Mouse (Mus musculus): ENCODE measurements around the gene Adcy9. TPM values are rescaled to one million over a fixed set of nuclear protein-coding genes. Genes with fewer than 3 reads are reported as not detected.

Gene Adcy9
- polyA plus RNA-seq, 1 experiment from 2014 or later = 0.57 TPM

GRCm38 (mm10) chr16:4414881-4415585 lies 5.3 kb downstream of the Adcy9 start:
- H3K4me1 ChIP-seq = peaks cover 16% of the 10 kb centered on the region
- H3K9me3 ChIP-seq = no peaks in the 10 kb centered on the region
- H3K27ac ChIP-seq (replicated peaks) = no peak overlapping the region
- WGBS = 81% methylated on average over 8 of the region's 8 CpGs
- DNase-seq (ENCODE audit: low spot score) = no peak
- no peaks in the 10 kb centered on the region for H3K36me3 ChIP-seq (replicated peaks)
- H3K4me3 ChIP-seq = no peak overlapping the region
- H3K27me3 ChIP-seq (replicated peaks; ENCODE audit: low read depth, poor library complexity, severe bottlenecking) = peaks cover 69% of the 10 kb centered on the region

DNA sequence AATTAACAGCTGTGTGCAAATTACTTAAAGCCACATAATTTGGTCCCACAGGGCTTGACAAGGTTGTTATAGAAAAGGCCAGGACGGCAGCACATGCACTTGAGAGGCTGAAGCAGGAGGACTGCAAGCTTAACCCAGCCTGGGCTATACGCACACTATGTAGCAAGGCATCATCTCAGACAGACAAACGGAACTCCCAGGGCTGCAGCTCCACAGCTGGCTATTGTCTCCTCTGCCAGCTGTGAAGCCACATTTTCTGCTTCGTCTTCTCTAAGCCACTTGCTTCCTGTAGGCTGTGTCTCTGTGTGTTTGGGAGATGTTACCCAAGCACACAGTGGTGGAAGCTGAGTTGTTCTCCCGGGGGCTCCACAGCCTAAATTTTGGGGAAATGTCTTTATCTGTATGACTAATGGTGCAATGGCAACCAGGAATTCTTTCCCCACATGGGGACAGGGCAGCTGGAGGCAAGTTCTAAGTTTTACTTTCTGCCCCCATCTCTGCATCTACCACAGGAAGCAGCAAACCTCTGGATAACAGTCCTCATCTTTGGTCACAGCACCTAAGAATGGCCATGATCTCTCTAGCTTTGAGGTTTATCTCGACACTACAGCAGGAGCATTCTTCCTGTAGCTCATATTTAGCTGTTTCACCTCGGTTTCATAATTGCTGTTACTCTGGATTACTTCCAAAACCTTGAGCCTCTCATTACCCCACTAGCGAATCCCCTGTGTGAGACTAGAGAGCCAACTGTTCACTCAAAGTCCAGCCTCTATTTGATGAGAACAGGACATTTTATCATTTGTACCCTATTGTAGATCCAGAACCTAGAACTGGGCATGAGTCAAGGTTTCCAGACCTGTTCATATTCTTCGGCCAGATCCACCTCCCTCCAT lies 6.1 kb downstream of the Adcy9 start:
- Histone ChIP-seq H3K36me3 (replicated peaks) (no peaks in the 10 kb centered on the region), H3K27me3 (replicated peaks; ENCODE audit: low read depth, poor library complexity, severe bottlenecking) (peaks cover 62% of the 10 kb centered on the region), H3K4me3 (no peak overlapping the region), H3K27ac (replicated peaks) (no peak overlapping the region), H3K4me1 (peaks cover 8% of the 10 kb centered on the region), H3K9me3 (no peaks in the 10 kb centered on the region)
- 72% methylated on average over 9 of the region's 9 CpGs for WGBS
- no peak for DNase-seq (ENCODE audit: low spot score)

GRCm38 (mm10) chr16:4413301-4413700 lies 7.0 kb downstream of the Adcy9 start:
- Histone ChIP-seq H3K4me3 (no peak overlapping the region), H3K36me3 (replicated peaks) (no peaks in the 10 kb centered on the region), H3K27me3 (replicated peaks; ENCODE audit: low read depth, poor library complexity, severe bottlenecking) (peaks cover 52% of the 10 kb centered on the region), H3K9me3 (no peaks in the 10 kb centered on the region), H3K4me1 (no peaks in the 10 kb centered on the region), H3K27ac (replicated peaks) (no peak overlapping the region)
- WGBS = 58% methylated on average over 14 of the region's 14 CpGs
- no peak for DNase-seq (ENCODE audit: low spot score)

GRCm38 (mm10) chr16:4412298-4412697 lies 8.0 kb downstream of the Adcy9 start:
- Histone ChIP-seq H3K27ac (replicated peaks) (no peak overlapping the region), H3K9me3 (no peaks in the 10 kb centered on the region), H3K27me3 (replicated peaks; ENCODE audit: low read depth, poor library complexity, severe bottlenecking) (peaks cover 42% of the 10 kb centered on the region), H3K4me1 (no peaks in the 10 kb centered on the region), H3K4me3 (no peak overlapping the region), H3K36me3 (replicated peaks) (no peaks in the 10 kb centered on the region)
- 91% methylated on average over 4 of the region's 4 CpGs for WGBS
- DNase-seq (ENCODE audit: low spot score) = no peak

DNA sequence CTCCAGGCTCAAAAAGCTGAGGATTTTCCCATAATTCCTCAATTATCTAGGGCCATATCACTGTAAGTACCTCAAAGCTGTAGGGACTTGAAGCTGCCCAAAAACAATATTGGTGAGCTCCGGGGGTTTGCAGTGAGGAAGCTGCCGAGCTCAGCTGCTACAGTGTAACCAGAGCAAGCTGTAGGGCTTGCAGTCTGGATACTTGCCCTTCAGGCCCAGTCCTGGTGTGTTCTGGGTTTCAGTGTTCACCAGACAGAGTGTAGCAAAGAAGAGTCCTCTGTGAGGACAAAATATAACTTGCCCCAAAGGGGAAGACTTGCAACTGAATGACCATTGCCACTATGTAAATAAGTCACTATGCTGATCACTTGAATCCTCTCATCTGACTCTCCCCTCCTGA lies 9.0 kb downstream of the Adcy9 start:
- no peak for DNase-seq (ENCODE audit: low spot score)
- no peaks in the 10 kb centered on the region for H3K4me1 ChIP-seq
- H3K27ac ChIP-seq (replicated peaks) = no peak overlapping the region
- no peak overlapping the region for H3K4me3 ChIP-seq
- no peaks in the 10 kb centered on the region for H3K9me3 ChIP-seq
- H3K36me3 ChIP-seq (replicated peaks) = no peaks in the 10 kb centered on the region
- 66% methylated on average over 2 of the region's 2 CpGs for WGBS
- peaks cover 32% of the 10 kb centered on the region for H3K27me3 ChIP-seq (replicated peaks; ENCODE audit: low read depth, poor library complexity, severe bottlenecking)

DNA sequence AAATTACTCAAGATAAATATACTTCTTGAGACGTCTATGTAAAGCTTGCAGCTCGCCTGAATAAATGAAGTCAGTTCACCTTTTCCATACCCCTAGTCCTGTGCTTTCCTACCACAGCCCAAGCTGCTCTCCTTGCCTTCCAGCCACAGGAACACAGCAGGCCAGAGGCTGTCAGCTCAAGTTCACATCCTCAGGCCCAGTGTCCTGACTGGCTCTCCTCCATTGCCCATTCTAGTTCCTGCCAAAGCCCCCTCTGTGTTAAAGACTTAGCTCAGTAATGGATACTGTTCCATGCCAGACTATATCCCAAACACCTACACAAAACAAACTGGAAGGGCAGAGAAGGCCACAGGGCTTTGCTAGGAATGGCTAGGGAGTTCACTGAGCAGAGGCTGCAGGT lies 12.8 kb downstream of the Adcy9 start:
- 74% methylated on average over 2 of the region's 2 CpGs for WGBS

GRCm38 (mm10) chr16:4406706-4407105 lies 13.6 kb downstream of the Adcy9 start:
- DNase-seq (ENCODE audit: low spot score) = no peak
- 78% methylated on average over 4 of the region's 4 CpGs for WGBS

More for the DNA sequence above, 12.8 kb downstream of the Adcy9 start:
- H3K36me3 ChIP-seq (replicated peaks) = no peaks in the 10 kb centered on the region
- H3K27me3 ChIP-seq (replicated peaks; ENCODE audit: low read depth, poor library complexity, severe bottlenecking) = no peaks in the 10 kb centered on the region
- no peak overlapping the region for H3K4me3 ChIP-seq
- H3K27ac ChIP-seq (replicated peaks) = no peak overlapping the region
- no peaks in the 10 kb centered on the region for H3K9me3 ChIP-seq
- no peak for DNase-seq (ENCODE audit: low spot score)
- H3K4me1 ChIP-seq = 0 out of 2 replicates have a peak, but pooled peaks cover 2% of the 10 kb centered on the region

GRCm38 (mm10) chr16:4406047-4406586 lies 14.2 kb downstream of the Adcy9 start:
- no peak overlapping the region for H3K4me3 ChIP-seq
- no peak overlapping the region for H3K27ac ChIP-seq (replicated peaks)
- 0 out of 2 replicates have a peak, but pooled peaks cover 2% of the 10 kb centered on the region for H3K4me1 ChIP-seq
- no peaks in the 10 kb centered on the region for H3K9me3 ChIP-seq
- H3K36me3 ChIP-seq (replicated peaks) = no peaks in the 10 kb centered on the region
- WGBS = 92% methylated on average over 6 of the region's 6 CpGs
- no peaks in the 10 kb centered on the region for H3K27me3 ChIP-seq (replicated peaks; ENCODE audit: low read depth, poor library complexity, severe bottlenecking)
- DNase-seq (ENCODE audit: low spot score) = no peak

More at GRCm38 (mm10) chr16:4406706-4407105, 13.6 kb downstream of the Adcy9 start:
- H3K4me1 ChIP-seq = 0 out of 2 replicates have a peak, but pooled peaks cover 2% of the 10 kb centered on the region
- H3K9me3 ChIP-seq = no peaks in the 10 kb centered on the region
- H3K27me3 ChIP-seq (replicated peaks; ENCODE audit: low read depth, poor library complexity, severe bottlenecking) = no peaks in the 10 kb centered on the region
- no peak overlapping the region for H3K27ac ChIP-seq (replicated peaks)
- no peak overlapping the region for H3K4me3 ChIP-seq
- H3K36me3 ChIP-seq (replicated peaks) = no peaks in the 10 kb centered on the region

DNA sequence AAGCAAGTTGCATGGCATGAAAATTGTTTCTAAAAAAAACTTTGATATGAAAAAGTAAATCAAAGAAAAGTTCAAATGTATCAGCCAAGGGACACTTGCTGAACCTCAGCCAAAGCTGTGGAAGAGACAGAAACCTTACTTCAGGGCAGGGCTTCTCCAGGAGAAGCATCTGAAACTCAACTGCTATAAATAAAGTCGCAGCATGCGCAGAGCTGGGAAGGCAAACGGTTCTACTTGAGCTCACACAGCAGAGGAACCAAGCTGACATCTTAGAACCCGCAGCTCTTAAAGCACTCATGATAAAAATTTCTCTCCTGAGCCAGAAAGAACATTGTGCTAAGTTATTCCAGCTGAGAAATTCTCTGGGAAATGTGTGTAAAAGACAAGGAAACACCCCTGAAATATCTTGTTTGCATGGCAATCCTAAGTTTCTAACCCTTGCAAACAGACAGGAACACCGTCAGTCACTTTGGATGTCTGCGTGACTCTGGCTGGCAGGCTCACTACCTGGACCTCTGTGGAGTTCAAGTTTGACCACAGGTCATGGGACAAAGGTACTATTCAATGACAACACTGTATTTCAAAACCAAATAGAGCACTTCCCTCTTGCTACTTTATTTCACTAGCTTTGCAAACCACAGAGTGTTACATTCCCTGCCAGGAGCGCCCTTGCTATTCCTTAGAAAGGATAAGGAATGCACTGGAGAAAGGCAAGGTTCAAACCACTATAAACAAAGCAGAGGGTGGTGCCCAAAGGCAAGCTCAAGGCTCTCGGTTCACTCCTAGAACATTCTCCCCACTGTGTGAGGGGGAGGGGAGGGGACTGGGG lies 15.2 kb downstream of the Adcy9 start:
- no peak for DNase-seq (ENCODE audit: low spot score)
- H3K9me3 ChIP-seq = no peaks in the 10 kb centered on the region
- no peak overlapping the region for H3K27ac ChIP-seq (replicated peaks)
- H3K4me3 ChIP-seq = no peak overlapping the region
- H3K27me3 ChIP-seq (replicated peaks; ENCODE audit: low read depth, poor library complexity, severe bottlenecking) = no peaks in the 10 kb centered on the region
- H3K4me1 ChIP-seq = 0 out of 2 replicates have a peak, but pooled peaks cover 2% of the 10 kb centered on the region
- no peaks in the 10 kb centered on the region for H3K36me3 ChIP-seq (replicated peaks)
- WGBS = 69% methylated on average over 8 of the region's 8 CpGs

DNA sequence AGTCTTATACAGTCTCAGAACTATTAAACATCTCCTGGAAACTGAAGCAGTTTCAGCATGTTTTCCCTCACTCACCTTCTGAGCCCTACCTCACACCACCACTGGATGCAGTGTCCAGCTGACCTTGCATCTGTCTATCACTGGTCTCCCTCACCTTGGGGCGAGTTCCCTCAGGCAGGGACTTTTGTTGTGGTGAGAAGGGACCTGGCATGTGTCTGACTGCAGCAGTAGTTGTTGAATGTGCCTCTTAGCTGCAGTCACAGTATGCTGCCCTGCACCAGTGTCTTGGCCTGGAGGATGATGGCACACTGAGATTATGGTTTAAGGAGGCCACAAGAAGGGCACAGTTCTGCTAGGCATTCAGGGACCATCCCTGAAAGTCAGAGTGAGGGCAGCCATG lies 19.2 kb downstream of the Adcy9 start:
- 63% methylated on average over 1 of the region's 1 CpGs for WGBS
- H3K4me3 ChIP-seq = no peak overlapping the region
- H3K4me1 ChIP-seq = 0 out of 2 replicates have a peak, but pooled peaks cover 2% of the 10 kb centered on the region
- H3K36me3 ChIP-seq (replicated peaks) = no peaks in the 10 kb centered on the region
- H3K9me3 ChIP-seq = no peaks in the 10 kb centered on the region
- H3K27me3 ChIP-seq (replicated peaks; ENCODE audit: low read depth, poor library complexity, severe bottlenecking) = no peaks in the 10 kb centered on the region
- no peak overlapping the region for H3K27ac ChIP-seq (replicated peaks)
- DNase-seq (ENCODE audit: low spot score) = no peak

- WGBS = 78% methylated on average over 5 of the region's 5 CpGs
- no peaks in the 10 kb centered on the region for H3K9me3 ChIP-seq
- H3K36me3 ChIP-seq (replicated peaks) = no peaks in the 10 kb centered on the region
- no peaks in the 10 kb centered on the region for H3K27me3 ChIP-seq (replicated peaks; ENCODE audit: low read depth, poor library complexity, severe bottlenecking)
- H3K4me1 ChIP-seq = no peaks in the 10 kb centered on the region
- DNase-seq (ENCODE audit: low spot score) = no peak
- no peak overlapping the region for H3K4me3 ChIP-seq
- H3K27ac ChIP-seq (replicated peaks) = no peak overlapping the region
Observed at GRCm38 (mm10) chr16:4399471-4400223, 20.7 kb downstream of the Adcy9 start.
